Mouse (Mus musculus) kidney, postnatal 0 days (tissue): ENCODE data around the gene Sorcs3. TPM values are rescaled to one million over a fixed set of nuclear protein-coding genes. Genes with fewer than 3 reads are reported as not detected.

ENCODE experiments used
- ATAC-seq: fragments of 200-750 bp; cut with Nextera tagmentation; replicated peaks from 2 replicates; pipeline ENCODE4 v1.8.0; 2017; ENCODE audit warnings: low read depth, moderate number of reproducible peaks, moderate TSS enrichment, moderate library complexity; ENCODE audit not compliant: low FRiP score
- DNase-seq: peaks from one replicate; pipeline ENCODE4 v3.0.0-alpha.2; 2016; ENCODE audit warnings: low spot score
- H3K27ac ChIP-seq: fragments of 300-500 bp; sonication (generic); 2 replicates; pipeline ENCODE4 v1.5.1; 2014; ENCODE audit warnings: mild to moderate bottlenecking
- H3K27me3 ChIP-seq: fragments of 300-500 bp; sonication (generic); 2 replicates; pipeline ENCODE4 v1.6.1; 2014; ENCODE audit warnings: low read length, mixed read lengths; ENCODE audit not compliant: insufficient read depth
- H3K36me3 ChIP-seq: fragments of 300-500 bp; sonication (generic); 2 replicates; pipeline ENCODE4 v1.6.1; 2014; ENCODE audit warnings: low read length, mixed read lengths; ENCODE audit not compliant: insufficient read depth
- H3K4me1 ChIP-seq: fragments of 300-500 bp; sonication (generic); replicated peaks from 2 replicates; pipeline ENCODE4 v1.6.1; 2014; ENCODE audit warnings: antibody characterized with exemption, low read length, mixed read lengths; ENCODE audit not compliant: insufficient read depth
- H3K4me2 ChIP-seq: fragments of 300-500 bp; sonication (generic); 2 replicates; pipeline ENCODE4 v1.6.1; 2014; ENCODE audit warnings: mild to moderate bottlenecking, low read length, moderate library complexity, mixed read lengths
- H3K4me3 ChIP-seq: fragments of 300-500 bp; sonication (generic); replicated peaks from 2 replicates; pipeline ENCODE4 v1.5.1; 2014; ENCODE audit warnings: low read depth, low read length
- H3K9ac ChIP-seq: fragments of 300-500 bp; sonication (generic); 2 replicates; pipeline ENCODE4 v1.6.1; 2014; ENCODE audit warnings: low read depth, low read length
- H3K9me3 ChIP-seq: fragments of 300-500 bp; sonication (generic); replicated peaks from 2 replicates; pipeline ENCODE4 v1.6.1; 2016; ENCODE audit warnings: low read length, inconsistent platforms, mixed read lengths
- CTCF ChIP-seq: IDR thresholded peaks from 2 replicates; pipeline ENCODE4 v1.5.1; 2016; ENCODE audit warnings: antibody characterized with exemption, low read depth, mild to moderate bottlenecking, moderate library complexity
- WGBS: fragments of 180-500 bp; shearing (Covaris S2); extraction: QIAGEN DNeasy Blood & Tissue Kit; methylation state at CpG from one replicate; pipeline ENCODE4 v1.1.7; 2014; 5-methylcytosine and 5-hydroxymethylcytosine counted together
- polyA plus RNA-seq: library from polyadenylated mRNA; unstranded; fragments of >200 nt; fragmentation: Nextera tagmentation; extraction: Ambion mirVana; gene quantifications from 2 replicates; pipeline ENCODE4 v1.2.1, GENCODE M21; 2015

Gene Sorcs3
- polyA plus RNA-seq, 1 experiment from 2014 or later = 0.93 TPM

GRCm38 (mm10) chr19:48204476-48204875, 1.3 kb upstream of the Sorcs3 start:
- Histone ChIP-seq H3K4me1 (peaks cover 11% of the 10 kb centered on the region; the same call in 1 of the 2 replicates), H3K27ac (no peak overlapping the region), H3K27me3 (peaks cover 20% of the 10 kb centered on the region), H3K9ac (no peak overlapping the region), H3K4me3 (peak overlapping the region; percentile 51), H3K9me3 (no peaks in the 10 kb centered on the region), H3K36me3 (no peaks in the 10 kb centered on the region), H3K4me2 (peak overlapping the region; percentile 96)
- DNase-seq (no peak), ATAC-seq (no peak)
- TF ChIP-seq CTCF = no peak
- WGBS = 0% methylated on average over 8 of the region's 8 CpGs

GRCm38 (mm10) chr19:48204892-48205761, 698 bp upstream of the Sorcs3 start:
- Histone ChIP-seq H3K27ac (no peak overlapping the region), H3K36me3 (no peaks in the 10 kb centered on the region), H3K9me3 (no peaks in the 10 kb centered on the region), H3K4me1 (peaks cover 11% of the 10 kb centered on the region; the same call in 1 of the 2 replicates), H3K4me3 (peak overlapping the region; percentile 51), H3K4me2 (peak overlapping the region; percentile 96), H3K27me3 (peaks cover 20% of the 10 kb centered on the region), H3K9ac (no peak overlapping the region)
- DNase-seq (peak; percentile 21), ATAC-seq (no peak)
- WGBS = under 1% methylated on average over 52 of the region's 62 CpGs
- TF ChIP-seq CTCF = no peak

- Histone ChIP-seq H3K4me3 (peak overlapping the region; percentile 51), H3K4me1 (peaks cover 11% of the 10 kb centered on the region; the same call in 1 of the 2 replicates), H3K9ac (no peak overlapping the region), H3K9me3 (no peaks in the 10 kb centered on the region), H3K4me2 (peak overlapping the region; percentile 96), H3K27me3 (peaks cover 20% of the 10 kb centered on the region), H3K27ac (no peak overlapping the region), H3K36me3 (no peaks in the 10 kb centered on the region)
- ATAC-seq (no peak), DNase-seq (peak; percentile 1)
- WGBS = 2% methylated on average over 21 of the region's 21 CpGs
- TF ChIP-seq CTCF = no peak
Measured at GRCm38 (mm10) chr19:48206861-48207730, 1.3 kb downstream of the Sorcs3 start.

GRCm38 (mm10) chr19:48207731-48208370, 2.0 kb downstream of the Sorcs3 start:
- H3K27me3 ChIP-seq = peaks cover 20% of the 10 kb centered on the region
- H3K36me3 ChIP-seq = no peaks in the 10 kb centered on the region
- no peak overlapping the region for H3K27ac ChIP-seq
- no peak overlapping the region for H3K4me3 ChIP-seq
- no peak for ATAC-seq
- H3K4me2 ChIP-seq = no peak overlapping the region
- 7% methylated on average over 10 of the region's 10 CpGs for WGBS
- H3K9ac ChIP-seq = no peak overlapping the region
- H3K4me1 ChIP-seq = peaks cover 11% of the 10 kb centered on the region; the same call in 1 of the 2 replicates
- no peak for DNase-seq
- TF ChIP-seq CTCF = no peak
- no peaks in the 10 kb centered on the region for H3K9me3 ChIP-seq

- Histone ChIP-seq H3K36me3 (no peaks in the 10 kb centered on the region), H3K9ac (no peak overlapping the region), H3K27me3 (no peaks in the 10 kb centered on the region), H3K27ac (no peak overlapping the region), H3K4me2 (no peak overlapping the region), H3K9me3 (no peaks in the 10 kb centered on the region), H3K4me1 (no peaks in the 10 kb centered on the region), H3K4me3 (no peak overlapping the region)
- ATAC-seq (no peak), DNase-seq (peak; percentile 26)
- peak; percentile 39; the same call in 1 of the 2 replicates for TF ChIP-seq CTCF
Measured at GRCm38 (mm10) chr19:48215379-48215778, 9.6 kb downstream of the Sorcs3 start.
